Mouse (Mus musculus) CH12.LX (cell line): ENCODE data around the gene Alkbh2. TPM values are rescaled to one million over a fixed set of nuclear protein-coding genes. Genes with fewer than 3 reads are reported as not detected.
A peak's percentile ranks its signal among the peaks of the same experiment; 100 is the strongest.

Experiments
- DNase-seq: peaks from one replicate; pipeline ENCODE4 v3.0.0-alpha.2; 2013; ENCODE audit errors: extremely low read depth
- H3K27ac ChIP-seq: 2 replicates; pipeline ENCODE4 v1.5.1; 2012; ENCODE audit warnings: low read depth, mild to moderate bottlenecking, control low read depth, moderate library complexity; ENCODE audit not compliant: insufficient read depth
- H3K27me3 ChIP-seq: replicated peaks from 2 replicates; pipeline ENCODE3; 2012; ENCODE audit warnings: inconsistent platforms
- H3K36me3 ChIP-seq, 2 experiments: replicated peaks in 1 of 2; 2 replicates each; pipeline versions ENCODE3 to v1.6.1; 2012; ENCODE audit warnings: inconsistent platforms in 1 of 2, low read length in 1 of 2, mild to moderate bottlenecking in 1 of 2, mixed read lengths in 1 of 2, moderate library complexity in 1 of 2; ENCODE audit not compliant: control insufficient read depth in 1 of 2, insufficient read depth in 1 of 2
- H3K4me1 ChIP-seq, 2 experiments: 2 replicates each; pipeline ENCODE4 v1.6.1; 2012; ENCODE audit warnings: inconsistent platforms in 1 of 2, moderate library complexity in 1 of 2; ENCODE audit not compliant: insufficient read depth in 2 of 2, control insufficient read depth in 1 of 2
- H3K4me2 ChIP-seq: 2 replicates; pipeline ENCODE4 v1.6.1; 2012; ENCODE audit warnings: low read depth, mild to moderate bottlenecking, control low read depth; ENCODE audit not compliant: poor library complexity, insufficient read depth, severe bottlenecking
- H3K4me3 ChIP-seq, 3 experiments: fragments of 150-350 bp in 1 of 3; sonication (generic) in 1 of 3; replicated peaks in 1 of 3; 2 replicates each; pipeline versions ENCODE3 to v1.5.1; 2011 to 2012; ENCODE audit warnings: low read depth in 2 of 3, low read length in 2 of 3, mild to moderate bottlenecking in 2 of 3, moderate library complexity in 2 of 3, control low read depth in 1 of 3, improper control_type of control experiment in 1 of 3, inconsistent platforms in 1 of 3, mixed read lengths in 1 of 3; ENCODE audit not compliant: poor library complexity in 1 of 3
- H3K79me2 ChIP-seq: replicated peaks from 2 replicates; pipeline ENCODE4 v1.6.1; 2012; ENCODE audit warnings: mild to moderate bottlenecking, moderate library complexity; ENCODE audit not compliant: control insufficient read depth, poor library complexity, insufficient read depth, severe bottlenecking; ENCODE audit errors: extremely low read depth
- H3K9ac ChIP-seq: 2 replicates; pipeline ENCODE4 v1.6.1; 2012; ENCODE audit warnings: low read depth, mild to moderate bottlenecking, control low read depth, moderate library complexity; ENCODE audit not compliant: insufficient read depth
- H3K9me3 ChIP-seq: replicated peaks from 2 replicates; pipeline ENCODE3; 2012; ENCODE audit warnings: low read length, inconsistent platforms, mixed read lengths
- BHLHE40 ChIP-seq: IDR thresholded peaks from 2 replicates; pipeline ENCODE4 v1.6.1; 2011; ENCODE audit warnings: mild to moderate bottlenecking, low read depth, low read length, improper control_type of control experiment
- CHD1 ChIP-seq: IDR thresholded peaks from 2 replicates; pipeline ENCODE4 v1.6.1; 2012; ENCODE audit warnings: low read depth, low read length, improper control_type of control experiment, inconsistent platforms
- CHD2 ChIP-seq: IDR thresholded peaks from 2 replicates; pipeline ENCODE4 v1.6.1; 2011; ENCODE audit warnings: low read length, improper control_type of control experiment
- CTCF ChIP-seq, 2 experiments: IDR thresholded peaks in 1 of 2; conservative IDR thresholded peaks in 1 of 2; 2 replicates each; pipeline ENCODE4 v1.5.1; 2011 to 2012; ENCODE audit warnings: low read depth in 2 of 2, low read length in 2 of 2, improper control_type of control experiment in 1 of 2, inconsistent platforms in 1 of 2, mild to moderate bottlenecking in 1 of 2, moderate library complexity in 1 of 2
- E2F4 ChIP-seq: IDR thresholded peaks from 2 replicates; pipeline ENCODE4 v1.6.1; 2011; ENCODE audit warnings: low read depth, low read length, improper control_type of control experiment; ENCODE audit not compliant: insufficient replicate concordance
- ELF1 ChIP-seq: IDR thresholded peaks from 2 replicates; pipeline ENCODE4 v1.6.1; 2014; ENCODE audit warnings: low read depth, mild to moderate bottlenecking, inconsistent platforms, low read length, improper control_type of control experiment
- EP300 ChIP-seq: IDR thresholded peaks from 2 replicates; pipeline ENCODE4 v1.6.1; 2011; ENCODE audit warnings: low read length, improper control_type of control experiment
- ETS1 ChIP-seq: conservative IDR thresholded peaks from 2 replicates; pipeline ENCODE4 v1.6.1; 2012; ENCODE audit warnings: low read depth, mild to moderate bottlenecking, inconsistent platforms, low read length, improper control_type of control experiment, moderate library complexity
- GABPA ChIP-seq: IDR thresholded peaks from 2 replicates; pipeline ENCODE4 v1.6.1; 2012; ENCODE audit warnings: low read depth, low read length, improper control_type of control experiment, inconsistent platforms; ENCODE audit not compliant: insufficient replicate concordance
- HCFC1 ChIP-seq: IDR thresholded peaks from 2 replicates; pipeline ENCODE4 v1.6.1; 2012; ENCODE audit warnings: low read depth, mild to moderate bottlenecking, inconsistent platforms, low read length, improper control_type of control experiment
- IRF4 ChIP-seq: IDR thresholded peaks from 2 replicates; pipeline ENCODE4 v1.6.1; 2014; ENCODE audit warnings: low read depth, mild to moderate bottlenecking, inconsistent platforms, low read length, improper control_type of control experiment
- JUN ChIP-seq: IDR thresholded peaks from 2 replicates; pipeline ENCODE4 v1.6.1; 2011; ENCODE audit warnings: low read depth, mild to moderate bottlenecking, low read length, improper control_type of control experiment, moderate library complexity; ENCODE audit not compliant: insufficient read depth
- JUND ChIP-seq: conservative IDR thresholded peaks from 2 replicates; pipeline ENCODE4 v1.6.1; 2011; ENCODE audit warnings: low read depth, low read length, improper control_type of control experiment
- KAT2A ChIP-seq: IDR thresholded peaks from 2 replicates; pipeline ENCODE4 v1.6.1; 2012; ENCODE audit warnings: low read length, improper control_type of control experiment, inconsistent platforms; ENCODE audit not compliant: insufficient replicate concordance
- MAFK ChIP-seq: IDR thresholded peaks from 2 replicates; pipeline ENCODE4 v1.6.1; 2011; ENCODE audit warnings: low read length, improper control_type of control experiment; ENCODE audit not compliant: insufficient replicate concordance
- MAX ChIP-seq: IDR thresholded peaks from 2 replicates; pipeline ENCODE4 v1.6.1; 2011; ENCODE audit warnings: low read length, improper control_type of control experiment
- MAZ ChIP-seq: IDR thresholded peaks from 2 replicates; pipeline ENCODE4 v1.6.1; 2012; ENCODE audit warnings: low read depth, mild to moderate bottlenecking, inconsistent platforms, low read length, improper control_type of control experiment, moderate library complexity
- MEF2A ChIP-seq: IDR thresholded peaks from 2 replicates; pipeline ENCODE4 v1.6.1; 2014; ENCODE audit warnings: low read depth, mild to moderate bottlenecking, inconsistent platforms, low read length, improper control_type of control experiment, borderline replicate concordance
- MXI1 ChIP-seq: IDR thresholded peaks from 2 replicates; pipeline ENCODE4 v1.6.1; 2011; ENCODE audit warnings: mild to moderate bottlenecking, low read depth, low read length, improper control_type of control experiment
- MYC ChIP-seq: IDR thresholded peaks from 2 replicates; pipeline ENCODE4 v1.6.1; 2011; ENCODE audit warnings: low read depth, mild to moderate bottlenecking, improper control_type of control experiment, low read length
- NELFE ChIP-seq: IDR thresholded peaks from 2 replicates; pipeline ENCODE4 v1.6.1; 2011; ENCODE audit warnings: low read depth, low read length, improper control_type of control experiment
- NRF1 ChIP-seq: IDR thresholded peaks from 2 replicates; pipeline ENCODE4 v1.6.1; 2014; ENCODE audit warnings: low read depth, mild to moderate bottlenecking, inconsistent platforms, low read length, improper control_type of control experiment, moderate library complexity
- PAX5 ChIP-seq: IDR thresholded peaks from 2 replicates; pipeline ENCODE4 v1.6.1; 2012; ENCODE audit warnings: low read length, inconsistent platforms, mixed read lengths
- POLR2A ChIP-seq: IDR thresholded peaks from 2 replicates; pipeline ENCODE4 v1.6.1; 2011; ENCODE audit warnings: low read depth, mild to moderate bottlenecking, improper control_type of control experiment, low read length
- POLR2AphosphoS2 ChIP-seq: IDR thresholded peaks from 2 replicates; pipeline ENCODE4 v1.6.1; 2011; ENCODE audit warnings: low read depth, low read length, improper control_type of control experiment
- RAD21 ChIP-seq: IDR thresholded peaks from 2 replicates; pipeline ENCODE4 v1.6.1; 2011; ENCODE audit warnings: low read depth, mild to moderate bottlenecking, low read length, improper control_type of control experiment, moderate library complexity
- RCOR1 ChIP-seq: conservative IDR thresholded peaks from 2 replicates; pipeline ENCODE4 v1.6.1; 2012; ENCODE audit warnings: low read depth, mild to moderate bottlenecking, inconsistent platforms, low read length, improper control_type of control experiment
- SIN3A ChIP-seq: IDR thresholded peaks from 2 replicates; pipeline ENCODE4 v1.6.1; 2012; ENCODE audit warnings: low read length, improper control_type of control experiment, inconsistent platforms
- SMC3 ChIP-seq: IDR thresholded peaks from 2 replicates; pipeline ENCODE4 v1.6.1; 2011; ENCODE audit warnings: low read depth, low read length, improper control_type of control experiment
- TBP ChIP-seq: conservative IDR thresholded peaks from 2 replicates; pipeline ENCODE4 v1.6.1; 2011; ENCODE audit warnings: low read depth, low read length, improper control_type of control experiment
- TCF12 ChIP-seq: IDR thresholded peaks from 2 replicates; pipeline ENCODE4 v1.6.1; 2014; ENCODE audit warnings: low read depth, mild to moderate bottlenecking, inconsistent platforms, low read length, improper control_type of control experiment
- UBTF ChIP-seq: IDR thresholded peaks from 2 replicates; pipeline ENCODE4 v1.6.1; 2012; ENCODE audit warnings: low read depth, mild to moderate bottlenecking, inconsistent platforms, low read length, improper control_type of control experiment, moderate library complexity
- USF1 ChIP-seq: IDR thresholded peaks from 2 replicates; pipeline ENCODE4 v1.6.1; 2014; ENCODE audit warnings: low read depth, mild to moderate bottlenecking, inconsistent platforms, low read length, improper control_type of control experiment
- ZC3H11A ChIP-seq: IDR thresholded peaks from 2 replicates; pipeline ENCODE4 v1.6.1; 2012; ENCODE audit warnings: low read depth, mild to moderate bottlenecking, inconsistent platforms, low read length, improper control_type of control experiment
- ZKSCAN1 ChIP-seq: IDR thresholded peaks from 2 replicates; pipeline ENCODE4 v1.6.1; 2012; ENCODE audit warnings: low read depth, inconsistent platforms, low read length, improper control_type of control experiment, borderline replicate concordance
- ZNF384 ChIP-seq: IDR thresholded peaks from 2 replicates; pipeline ENCODE4 v1.6.1; 2012; ENCODE audit warnings: low read depth, low read length, improper control_type of control experiment, inconsistent platforms
- dilution Hi-C: fragments of 300-500 bp; cut with MboI; formaldehyde crosslinking; loops from 2 replicates; pipeline ENCODE4 v1.14.3; 2020; ENCODE audit warnings: low sequenced_read_pairs; ENCODE audit not compliant: extremely low pct_unique_long_range_greater_than_20kb, extremely low pct_ligation_motif_present
- in situ Hi-C: fragments of 300-500 bp; cut with MboI; formaldehyde crosslinking; loops from 3 replicates; pipeline ENCODE4 v1.14.3; 2019; ENCODE audit warnings: low sequenced_read_pairs, low pct_ligation_motif_present, low pct_unique_long_range_greater_than_20kb, mixed read lengths
- polyA plus RNA-seq: library from polyadenylated mRNA; unstranded; fragments of >175 nt; gene quantifications from 2 replicates; pipeline ENCODE4 v1.2.1, GENCODE M21; 2012; ENCODE audit warnings: low read depth; ENCODE audit not compliant: insufficient read length
- total RNA-seq, 2 experiments: library from RNA; depleted of rRNA; stranded (reverse); fragments of 300-350 nt in 1 of 2; fragments of >200 nt in 1 of 2; gene quantifications; 2 replicates each; pipeline ENCODE4 v1.2.3; 2012 to 2014

Gene Alkbh2
- 35.0 and 35.7 TPM in 2 replicates for total RNA-seq (2012; rRNA removed)
- 34.4 TPM in 2 replicates for total RNA-seq (2014; rRNA removed)
- 39.3 and 41.4 TPM in 2 replicates for polyA plus RNA-seq

DNA sequence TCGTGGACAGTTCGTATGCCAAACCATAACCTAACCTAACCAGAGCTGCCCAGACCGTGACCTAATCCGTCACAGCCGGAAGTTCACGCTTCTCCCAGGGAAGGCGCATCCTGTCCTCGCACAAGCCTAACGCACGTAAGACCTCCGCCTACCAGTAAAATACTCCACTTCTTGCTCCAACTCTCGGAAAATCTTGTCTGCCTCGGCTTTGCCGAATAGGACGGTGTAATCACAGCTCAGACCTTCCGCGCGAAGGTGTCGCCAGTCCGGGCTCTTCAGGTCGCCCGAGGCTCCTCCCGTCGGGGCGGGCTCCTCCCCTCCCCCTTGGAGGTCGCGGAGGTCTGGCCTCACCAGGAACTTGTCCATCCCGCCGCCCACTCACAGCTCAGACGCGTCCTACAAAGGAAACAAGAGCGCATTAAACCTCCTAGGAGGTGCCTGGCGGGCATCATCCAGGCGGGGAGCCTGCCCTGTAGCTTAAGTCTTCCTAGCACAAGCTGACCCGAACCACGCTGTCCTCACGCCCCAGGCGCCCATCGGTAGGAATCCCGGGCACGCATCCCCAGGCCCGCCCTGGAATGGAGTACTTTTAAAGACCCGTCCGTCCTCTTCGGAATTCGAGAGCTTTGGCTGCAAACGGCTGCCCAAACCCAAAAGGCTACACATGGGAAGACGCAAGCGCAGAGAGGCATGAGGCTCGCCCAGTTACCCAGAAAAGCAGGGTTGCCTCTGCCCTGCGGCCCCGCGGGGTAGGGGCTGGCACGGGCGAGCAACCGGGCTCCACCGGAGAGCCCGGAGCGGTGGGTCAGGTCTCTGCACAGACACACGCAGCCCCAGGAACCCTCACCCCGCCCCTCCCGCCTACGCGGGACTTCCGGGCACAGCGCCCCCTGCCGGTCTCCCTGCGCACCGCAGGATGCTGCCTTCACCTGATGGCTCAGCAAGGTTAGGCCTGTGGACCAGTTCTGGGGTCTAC lies at the start of gene Alkbh2:
Gene Alkbh2 (minus strand): TSS at position 845 of the 976 bp plus-strand sequence.
- peak within 1 kb of the TSS; percentile 96 for H3K27ac ChIP-seq
- peak within 1 kb of the TSS; percentile 58 for H3K4me2 ChIP-seq
- peaks cover 10 to 38% of the 10 kb centered on the region in 2 experiments; a peak in 3 of 4 replicates for H3K4me1 ChIP-seq
- DNase-seq = peak; percentile 84
- no peaks in the 10 kb centered on the region for H3K9me3 ChIP-seq
- H3K9ac ChIP-seq = peak within 1 kb of the TSS; percentile 94
- dilution Hi-C loops (no loop called here), in situ Hi-C loops (loop anchor here (10.0 kb wide), 1 partner anchor 153 kb away; no protein-coding TSS in a partner anchor)
- H3K36me3 ChIP-seq = peaks cover 31 to 38% of the 10 kb centered on the region in 2 experiments
- peaks cover 3% of the 10 kb centered on the region for H3K79me2 ChIP-seq
- peak within 1 kb of the TSS; percentile 72 to 84 (median 77) for H3K4me3 ChIP-seq
- no peaks in the 10 kb centered on the region for H3K27me3 ChIP-seq
- TF ChIP-seq TBP (peak; percentile 73), NRF1 (0 out of 2 replicates have a peak, but pooled peaks have one; percentile 40), MEF2A (peak; percentile 80), PAX5 (no peak), POLR2A (peak; percentile 80), MAX (peak; percentile 67; the same call in 1 of the 2 replicates), IRF4 (peak; percentile 75), CHD1 (no peak; the same call in 1 of the 2 replicates), EP300 (no peak), GABPA (no peak), RAD21 (peak; percentile 24), CTCF (conservative IDR thresholded peaks at IDR 0.05 in 1 of 2, IDR thresholded peaks at IDR 0.05 in 1 of 2; ENCODE audit: low read depth in 2 of 2, low read length in 2 of 2) (peak; percentile 72 to 89), ETS1 (0 out of 2 replicates have a peak, but pooled peaks have one; percentile 11), HCFC1 (peak; percentile 60), CHD2 (0 out of 2 replicates have a peak, but pooled peaks have one; percentile 37), SMC3 (peak; percentile 65), USF1 (no peak), BHLHE40 (peak; percentile 72), ZNF384 (no peak), ZKSCAN1 (no peak), E2F4 (no peak), POLR2AphosphoS2 (peak; percentile 42; the same call in 1 of the 2 replicates), NELFE (peak; percentile 56; the same call in 1 of the 2 replicates), ZC3H11A (no peak), JUND (no peak), MXI1 (peak; percentile 65), KAT2A (0 out of 2 replicates have a peak, but pooled peaks have one; percentile 27), ELF1 (peak; percentile 94), SIN3A (peak; percentile 81; the same call in 1 of the 2 replicates), JUN (no peak), MAZ (peak; percentile 99), MYC (peak; percentile 66), MAFK (0 out of 2 replicates have a peak, but pooled peaks have one; percentile 44), UBTF (no peak), TCF12 (peak; percentile 70), RCOR1 (no peak)
